Mouse (Mus musculus) ovary, postnatal 10 days (tissue): Measurements from ENCODE around the gene Zdhhc12.
"Not testable (repeated sequence)": the region's sequence is repeated elsewhere in the genome, so short reads cannot be mapped to it uniquely, and the experiment has no call there.

Source experiments
- DNase-seq: peaks from one replicate; pipeline ENCODE4 v3.0.0; 2022; ENCODE audit warnings: low spot score

The Zdhhc12 gene

GRCm38 (mm10) chr2:30063791-30064190, 29.7 kb downstream of the Zdhhc12 start:
- DNase-seq: no peak

- DNase-seq: no peak
Observed at GRCm38 (mm10) chr2:30063235-30063634, 30.2 kb downstream of the Zdhhc12 start.

GRCm38 (mm10) chr2:30062249-30063093, 31.0 kb downstream of the Zdhhc12 start:
- DNase-seq: peak; percentile 52

GRCm38 (mm10) chr2:30061215-30062166, 32.0 kb downstream of the Zdhhc12 start:
- DNase-seq: peak; percentile 51

- no peak for DNase-seq
Observed at GRCm38 (mm10) chr2:30058418-30058817, 35.0 kb downstream of the Zdhhc12 start.

- DNase-seq: no peak
Observed at GRCm38 (mm10) chr2:30057223-30057904, 36.1 kb downstream of the Zdhhc12 start, which contains the start of gene Set. Set (plus strand) TSS chr2:30057378.

- no peak for DNase-seq
Observed at GRCm38 (mm10) chr2:30056736-30057135, 36.7 kb downstream of the Zdhhc12 start.

- DNase-seq: not testable (repeated sequence)
Observed at GRCm38 (mm10) chr2:30055310-30055709, 38.1 kb downstream of the Zdhhc12 start.

GRCm38 (mm10) chr2:30051992-30052761, 41.3 kb downstream of the Zdhhc12 start:
- DNase-seq: no peak

- no peak for DNase-seq
Observed at GRCm38 (mm10) chr2:30049831-30050230, 43.6 kb downstream of the Zdhhc12 start.

- peak; percentile 99 for DNase-seq
Observed at GRCm38 (mm10) chr2:30048699-30049388, 44.6 kb downstream of the Zdhhc12 start, which contains the start of gene Wdr34. Wdr34 (minus strand) TSS chr2:30048881.

GRCm38 (mm10) chr2:30048101-30048501, 45.3 kb downstream of the Zdhhc12 start:
- no peak for DNase-seq

- no peak for DNase-seq
Observed at GRCm38 (mm10) chr2:30047127-30047526, 46.3 kb downstream of the Zdhhc12 start.

- DNase-seq: no peak
Observed at GRCm38 (mm10) chr2:30044550-30044949, 48.9 kb downstream of the Zdhhc12 start.

- DNase-seq: peak; percentile 49
Observed at GRCm38 (mm10) chr2:30042445-30042844, 51.0 kb downstream of the Zdhhc12 start.
